Mouse (Mus musculus): Measurements from ENCODE around the gene Cep162. TPM values are rescaled to one million over a fixed set of nuclear protein-coding genes. Genes with fewer than 3 reads are reported as not detected.

The Cep162 gene
- polyA plus RNA-seq, 1 experiment from 2014 or later = 1.7 TPM

DNA sequence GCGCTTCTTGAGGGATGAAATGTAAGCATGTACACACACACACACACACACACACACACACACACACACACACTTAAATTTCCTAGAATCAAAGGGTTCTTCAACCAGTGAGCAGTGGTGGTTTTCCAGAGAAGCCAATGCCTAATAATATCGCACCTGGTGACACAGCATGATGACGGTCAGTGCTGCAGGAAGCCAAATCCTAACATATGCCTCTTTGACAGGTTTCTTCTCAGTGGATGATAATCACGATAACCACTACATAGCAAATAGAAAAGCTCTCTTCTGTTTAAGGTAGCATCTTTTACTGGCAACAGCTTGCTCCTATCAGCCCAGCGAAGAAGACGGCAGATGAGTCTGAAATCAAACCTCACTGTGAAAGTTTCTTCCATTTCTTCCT lies 57.3 kb downstream of the Cep162 start:
- H3K4me1 ChIP-seq (replicated peaks) = no peaks in the 10 kb centered on the region
- no peak overlapping the region for H3K4me2 ChIP-seq
- WGBS (ENCODE audit: insufficient replicate concordance) = 76% methylated on average over 6 of the region's 6 CpGs
- no peaks in the 10 kb centered on the region for H3K9me3 ChIP-seq (replicated peaks)
- no peak for DNase-seq
- no peaks in the 10 kb centered on the region for H3K27me3 ChIP-seq
- H3K27ac ChIP-seq = no peak overlapping the region
- peaks cover 17% of the 10 kb centered on the region for H3K36me3 ChIP-seq
- H3K4me3 ChIP-seq (replicated peaks) = no peak overlapping the region
- ATAC-seq (ENCODE audit: low read depth) = no peak
- no peak overlapping the region for H3K9ac ChIP-seq

DNA sequence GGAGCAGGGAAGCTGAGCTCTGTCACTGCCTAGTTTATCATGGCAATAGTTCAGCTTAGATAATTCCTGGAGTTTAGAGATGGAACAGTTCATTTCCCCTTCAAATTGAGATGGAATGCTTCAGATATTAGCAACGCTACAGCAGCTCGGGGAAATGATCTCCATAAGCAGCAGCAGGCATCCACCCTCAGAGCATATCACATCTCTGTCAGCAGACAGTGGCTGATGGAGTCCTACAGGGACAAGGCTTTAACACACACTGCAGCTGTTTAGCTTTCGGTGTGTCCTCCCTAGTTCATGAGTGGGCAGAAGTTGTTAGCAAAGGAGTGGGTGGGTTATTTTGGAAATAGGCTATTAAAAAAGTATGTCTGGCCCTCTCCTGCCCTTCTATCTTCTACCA lies 58.1 kb downstream of the Cep162 start:
- H3K4me3 ChIP-seq (replicated peaks) = no peak overlapping the region
- H3K36me3 ChIP-seq = peaks cover 23% of the 10 kb centered on the region
- DNase-seq (no peak), ATAC-seq (ENCODE audit: low read depth) (no peak)
- H3K4me1 ChIP-seq (replicated peaks) = no peaks in the 10 kb centered on the region
- H3K9me3 ChIP-seq (replicated peaks) = 0 out of 2 replicates have a peak, but pooled peaks cover 1% of the 10 kb centered on the region
- no peaks in the 10 kb centered on the region for H3K27me3 ChIP-seq
- H3K4me2 ChIP-seq = no peak overlapping the region
- H3K9ac ChIP-seq = no peak overlapping the region
- no peak overlapping the region for H3K27ac ChIP-seq
- 82% methylated on average over 3 of the region's 3 CpGs for WGBS (ENCODE audit: insufficient replicate concordance)

DNA sequence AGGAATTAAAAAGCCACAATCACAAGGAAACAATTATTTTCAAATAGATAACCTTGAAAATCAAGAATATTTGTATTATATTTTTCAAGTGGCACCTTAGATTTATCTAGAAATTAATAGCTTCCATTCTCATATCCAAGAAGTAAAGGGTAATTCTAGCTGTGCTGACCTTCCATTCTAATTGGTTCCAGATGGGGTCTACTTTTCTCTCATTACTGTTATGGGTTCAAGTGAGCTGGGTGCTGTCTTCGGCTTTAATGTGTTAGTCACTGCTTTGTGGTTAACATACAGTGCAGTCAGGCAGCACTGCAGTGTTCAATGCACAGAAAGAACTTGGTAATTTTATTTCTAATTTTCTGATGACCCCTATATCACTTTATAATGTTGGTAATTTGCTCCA lies 61.6 kb downstream of the Cep162 start:
- ATAC-seq (ENCODE audit: low read depth) = no peak
- 0 out of 2 replicates have a peak, but pooled peaks cover 4% of the 10 kb centered on the region for H3K9me3 ChIP-seq (replicated peaks)
- no peaks in the 10 kb centered on the region for H3K27me3 ChIP-seq
- DNase-seq = no peak
- no peak overlapping the region for H3K4me3 ChIP-seq (replicated peaks)
- H3K9ac ChIP-seq = no peak overlapping the region
- H3K4me1 ChIP-seq (replicated peaks) = no peaks in the 10 kb centered on the region
- 75% methylated on average over 1 of the region's 1 CpGs for WGBS (ENCODE audit: insufficient replicate concordance)
- H3K27ac ChIP-seq = no peak overlapping the region
- peaks cover 37% of the 10 kb centered on the region for H3K36me3 ChIP-seq
- no peak overlapping the region for H3K4me2 ChIP-seq

DNA sequence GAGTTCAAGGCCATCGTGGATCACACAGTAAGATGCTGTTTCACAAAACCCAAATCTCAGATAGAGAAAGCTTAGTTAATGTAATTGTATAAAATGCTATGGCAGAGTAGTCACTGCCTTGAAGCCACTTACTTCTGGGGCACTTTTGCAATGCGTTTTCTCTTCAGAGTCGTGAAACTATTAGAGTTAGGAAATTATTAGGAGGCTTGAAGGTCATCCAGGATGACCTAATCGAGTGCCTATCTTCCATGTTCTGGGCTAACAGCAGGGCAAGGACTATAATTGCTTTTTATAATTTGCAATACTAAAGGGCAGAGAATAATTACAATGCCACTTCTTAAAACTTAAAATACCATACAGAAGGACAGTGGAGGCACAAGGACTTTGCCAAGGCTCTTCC lies 68.0 kb downstream of the Cep162 start:
- no peak overlapping the region for H3K4me2 ChIP-seq
- H3K9me3 ChIP-seq (replicated peaks) = 0 out of 2 replicates have a peak, but pooled peaks cover 3% of the 10 kb centered on the region
- H3K9ac ChIP-seq = no peak overlapping the region
- WGBS (ENCODE audit: insufficient replicate concordance) = 73% methylated on average over 4 of the region's 4 CpGs
- H3K4me3 ChIP-seq (replicated peaks) = no peak overlapping the region
- peaks cover 22% of the 10 kb centered on the region for H3K36me3 ChIP-seq
- H3K4me1 ChIP-seq (replicated peaks) = no peaks in the 10 kb centered on the region
- no peaks in the 10 kb centered on the region for H3K27me3 ChIP-seq
- no peak for ATAC-seq (ENCODE audit: low read depth)
- no peak for DNase-seq
- H3K27ac ChIP-seq = no peak overlapping the region

DNA sequence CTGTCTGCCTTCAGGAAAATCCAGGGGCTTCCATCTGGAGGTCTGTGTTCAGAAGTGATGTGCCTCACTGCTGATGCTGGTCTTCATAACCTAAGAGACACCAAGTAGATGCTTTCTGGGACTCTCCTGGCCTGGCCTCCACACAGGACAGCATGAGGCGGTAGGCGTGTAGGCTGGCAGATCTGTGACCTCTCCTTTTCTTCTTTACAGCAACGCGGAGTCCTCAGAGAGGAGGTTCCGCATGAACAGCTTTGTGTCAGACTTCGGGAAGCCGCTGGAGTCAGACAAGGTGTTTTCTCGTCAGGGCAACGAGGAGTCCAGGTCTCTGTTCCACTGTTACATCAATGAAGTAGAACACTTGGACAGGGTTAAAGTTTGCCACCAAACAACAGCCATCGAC lies 73.1 kb downstream of the Cep162 start:
- ATAC-seq (ENCODE audit: low read depth) (no peak), DNase-seq (no peak)
- Histone ChIP-seq H3K27ac (no peak overlapping the region), H3K27me3 (no peaks in the 10 kb centered on the region), H3K9ac (no peak overlapping the region), H3K9me3 (replicated peaks) (no peaks in the 10 kb centered on the region), H3K36me3 (no peaks in the 10 kb centered on the region), H3K4me3 (replicated peaks) (no peak overlapping the region), H3K4me2 (no peak overlapping the region), H3K4me1 (replicated peaks) (no peaks in the 10 kb centered on the region)
- WGBS (ENCODE audit: insufficient replicate concordance) = 76% methylated on average over 10 of the region's 10 CpGs

DNA sequence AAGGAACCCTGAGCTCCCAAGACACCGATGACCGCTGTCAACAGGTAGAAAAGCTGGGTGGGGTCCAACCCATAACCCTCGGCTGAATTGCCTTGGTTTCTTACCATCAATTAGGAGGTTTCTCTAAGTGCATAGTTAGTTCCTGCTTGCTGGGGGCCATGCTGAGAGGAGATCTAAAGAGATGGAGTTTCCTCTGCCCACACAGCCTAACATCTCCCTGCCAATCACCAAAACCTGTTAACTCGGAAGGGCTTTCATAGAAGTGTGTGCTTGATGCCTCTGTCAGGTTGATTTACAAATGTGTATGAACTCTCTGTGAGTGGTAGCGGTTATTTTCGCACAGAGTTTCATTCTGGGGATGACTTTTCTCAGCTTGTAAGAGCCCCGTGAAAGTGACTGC lies 76.8 kb downstream of the Cep162 start:
- 46% methylated on average over 7 of the region's 7 CpGs for WGBS (ENCODE audit: insufficient replicate concordance)
- no peak overlapping the region for H3K4me2 ChIP-seq
- ATAC-seq (ENCODE audit: low read depth) = no peak

DNA sequence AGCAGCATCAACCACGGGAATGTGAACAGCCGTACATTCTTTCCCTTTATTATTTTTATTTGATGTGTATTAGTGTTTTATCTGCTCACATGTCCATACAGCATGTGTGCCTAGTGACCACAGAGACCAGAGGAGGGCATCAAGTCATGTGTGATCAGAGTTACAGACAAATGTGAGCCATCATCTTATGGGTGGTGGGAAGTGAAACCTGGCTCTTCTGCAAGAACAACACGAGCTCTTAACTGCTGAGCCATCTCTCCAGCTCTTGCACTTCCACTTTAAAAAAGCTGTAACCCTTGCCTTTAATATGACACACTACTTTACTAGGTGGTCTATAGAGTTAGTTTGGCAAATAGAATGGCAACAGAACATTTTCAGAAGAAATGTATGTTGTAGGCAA lies 83.8 kb downstream of the Cep162 start:
- H3K4me3 ChIP-seq (replicated peaks) = no peak overlapping the region
- DNase-seq (no peak), ATAC-seq (ENCODE audit: low read depth) (no peak)
- no peaks in the 10 kb centered on the region; the same call in 1 of the 2 replicates for H3K27me3 ChIP-seq
- H3K27ac ChIP-seq = no peak overlapping the region
- WGBS (ENCODE audit: insufficient replicate concordance) = 55% methylated on average over 3 of the region's 3 CpGs
- H3K36me3 ChIP-seq = no peaks in the 10 kb centered on the region
- no peaks in the 10 kb centered on the region for H3K9me3 ChIP-seq (replicated peaks)
- no peak overlapping the region for H3K4me2 ChIP-seq
- no peak overlapping the region for H3K9ac ChIP-seq
- no peaks in the 10 kb centered on the region for H3K4me1 ChIP-seq (replicated peaks)

More for the DNA sequence above, 76.8 kb downstream of the Cep162 start:
- Histone ChIP-seq H3K4me1 (replicated peaks) (no peaks in the 10 kb centered on the region), H3K9ac (no peak overlapping the region), H3K27ac (no peak overlapping the region), H3K27me3 (no peaks in the 10 kb centered on the region; the same call in 1 of the 2 replicates), H3K9me3 (replicated peaks) (no peaks in the 10 kb centered on the region), H3K4me3 (replicated peaks) (no peak overlapping the region), H3K36me3 (no peaks in the 10 kb centered on the region)
- DNase-seq = no peak

DNA sequence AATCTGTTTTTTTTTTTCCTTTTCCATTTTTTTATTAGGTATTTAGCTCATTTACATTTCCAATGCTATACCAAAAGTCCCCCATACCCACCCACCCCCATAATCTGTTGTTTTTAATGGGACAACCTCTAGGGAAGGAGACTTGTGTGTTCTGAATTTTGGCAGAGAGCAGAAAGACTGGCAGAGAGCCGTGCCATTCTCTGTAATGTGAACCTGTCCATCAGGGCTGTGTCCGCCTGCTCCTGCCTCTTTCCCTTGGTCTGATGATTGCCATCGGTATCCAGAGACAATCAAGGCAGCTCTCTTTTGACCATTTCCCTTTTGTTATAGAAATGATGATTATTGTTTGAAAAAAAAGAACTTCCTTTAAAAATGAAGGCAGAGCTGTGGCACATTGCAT lies 84.4 kb downstream of the Cep162 start:
- no peaks in the 10 kb centered on the region for H3K36me3 ChIP-seq
- H3K4me2 ChIP-seq = no peak overlapping the region
- DNase-seq = no peak
- ATAC-seq (ENCODE audit: low read depth) = no peak
- 63% methylated on average over 3 of the region's 3 CpGs for WGBS (ENCODE audit: insufficient replicate concordance)
- H3K9ac ChIP-seq = no peak overlapping the region
- H3K27me3 ChIP-seq = no peaks in the 10 kb centered on the region; the same call in 1 of the 2 replicates
- H3K27ac ChIP-seq = no peak overlapping the region
- H3K4me1 ChIP-seq (replicated peaks) = no peaks in the 10 kb centered on the region
- H3K4me3 ChIP-seq (replicated peaks) = no peak overlapping the region
- no peaks in the 10 kb centered on the region for H3K9me3 ChIP-seq (replicated peaks)

DNA sequence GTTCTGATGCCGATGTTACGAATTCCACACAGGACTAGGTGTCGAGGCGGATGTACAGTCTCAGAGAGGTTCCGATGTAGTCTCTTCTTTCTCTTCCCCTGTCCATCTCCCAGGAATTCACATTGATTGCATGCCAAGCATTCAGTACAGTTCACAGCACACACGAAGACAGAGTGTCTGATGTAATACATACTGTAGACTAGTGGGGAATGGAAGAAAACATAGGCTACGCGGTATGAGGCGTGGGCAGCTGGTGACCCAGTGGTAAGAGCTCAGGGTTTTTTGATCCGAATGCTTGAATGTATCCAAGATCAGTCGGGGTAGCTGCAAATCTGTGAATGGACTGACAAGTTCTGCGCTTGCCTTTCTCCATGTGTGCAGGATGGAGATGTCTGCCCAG lies 86.2 kb downstream of the Cep162 start:
- Histone ChIP-seq H3K27ac (no peak overlapping the region), H3K4me3 (replicated peaks) (no peak overlapping the region), H3K36me3 (no peaks in the 10 kb centered on the region), H3K27me3 (no peaks in the 10 kb centered on the region), H3K4me1 (replicated peaks) (no peaks in the 10 kb centered on the region), H3K9ac (no peak overlapping the region), H3K4me2 (no peak overlapping the region), H3K9me3 (replicated peaks) (no peaks in the 10 kb centered on the region)
- WGBS (ENCODE audit: insufficient replicate concordance) = 74% methylated on average over 12 of the region's 12 CpGs
- DNase-seq = no peak
- no peak for ATAC-seq (ENCODE audit: low read depth)

DNA sequence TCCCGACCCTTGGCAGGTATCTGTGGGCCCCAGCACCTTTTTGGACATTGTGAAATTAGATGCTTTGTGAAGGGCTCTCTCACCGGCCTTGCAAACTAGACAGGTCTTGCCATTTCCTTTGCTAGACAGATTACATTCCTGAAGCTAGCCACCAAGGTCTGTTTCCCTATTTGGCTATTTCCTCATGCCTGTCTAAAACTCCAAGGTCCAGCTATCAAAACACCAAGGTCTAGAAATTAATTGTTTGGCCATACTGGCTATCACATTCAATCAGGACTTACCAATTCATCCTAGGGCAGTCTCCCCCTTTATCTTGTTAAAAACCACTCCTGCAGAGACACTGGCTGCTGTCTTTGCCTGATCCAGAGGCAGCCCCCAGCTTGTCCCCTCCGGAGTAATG lies 87.3 kb downstream of the Cep162 start:
- ATAC-seq (ENCODE audit: low read depth) (no peak), DNase-seq (no peak)
- H3K27me3 ChIP-seq = no peaks in the 10 kb centered on the region
- H3K4me1 ChIP-seq (replicated peaks) = no peaks in the 10 kb centered on the region
- H3K4me3 ChIP-seq (replicated peaks) = no peak overlapping the region
- H3K4me2 ChIP-seq = no peak overlapping the region
- H3K36me3 ChIP-seq = no peaks in the 10 kb centered on the region
- WGBS (ENCODE audit: insufficient replicate concordance) = 39% methylated on average over 3 of the region's 3 CpGs
- H3K9me3 ChIP-seq (replicated peaks) = no peaks in the 10 kb centered on the region
- H3K9ac ChIP-seq = no peak overlapping the region
- no peak overlapping the region for H3K27ac ChIP-seq

DNA sequence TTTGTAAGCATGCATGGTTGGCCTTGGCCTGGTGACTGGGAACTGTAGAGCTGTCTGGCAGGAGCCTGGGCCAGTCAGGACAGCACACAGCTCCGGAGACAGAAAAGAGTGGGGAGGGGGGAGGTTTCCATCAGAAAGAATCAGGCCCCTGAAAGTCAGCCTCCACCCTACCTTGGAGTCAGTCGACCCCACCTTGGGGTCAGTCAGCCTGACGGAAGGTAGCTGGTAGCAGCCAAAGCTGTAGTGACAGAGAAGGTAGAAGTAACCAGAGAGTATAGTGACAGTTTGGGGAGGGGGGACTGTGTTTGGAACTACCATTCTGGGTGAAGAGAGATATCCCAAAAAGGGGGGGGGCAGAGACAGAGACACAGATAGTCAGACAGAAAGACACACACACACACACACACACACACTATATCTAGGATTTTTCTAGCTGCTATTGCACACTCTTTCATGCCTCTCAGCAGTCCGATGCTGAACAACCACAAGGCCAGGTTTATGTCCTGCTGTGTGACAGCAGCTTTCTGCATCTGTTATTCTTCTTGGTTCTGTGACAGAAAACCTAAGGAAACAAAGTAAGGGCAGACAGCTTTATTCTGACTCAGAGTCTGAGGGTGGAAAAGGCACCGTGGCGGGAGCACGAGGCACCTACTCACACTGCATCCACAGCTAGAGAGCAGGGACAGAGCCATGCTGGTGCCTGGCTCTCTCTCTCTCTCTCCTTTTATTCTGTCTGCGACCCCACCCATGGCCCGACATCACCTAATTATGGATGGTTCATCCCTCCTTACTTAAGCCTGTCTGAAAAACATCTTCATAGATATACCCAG lies 88.1 kb downstream of the Cep162 start:
- Histone ChIP-seq H3K4me2 (no peak overlapping the region), H3K36me3 (no peaks in the 10 kb centered on the region), H3K9me3 (replicated peaks) (no peaks in the 10 kb centered on the region), H3K9ac (no peak overlapping the region), H3K4me1 (replicated peaks) (no peaks in the 10 kb centered on the region), H3K4me3 (replicated peaks) (no peak overlapping the region), H3K27me3 (no peaks in the 10 kb centered on the region), H3K27ac (no peak overlapping the region)
- DNase-seq (no peak), ATAC-seq (ENCODE audit: low read depth) (no peak)
- 65% methylated on average over 9 of the region's 9 CpGs for WGBS (ENCODE audit: insufficient replicate concordance)

DNA sequence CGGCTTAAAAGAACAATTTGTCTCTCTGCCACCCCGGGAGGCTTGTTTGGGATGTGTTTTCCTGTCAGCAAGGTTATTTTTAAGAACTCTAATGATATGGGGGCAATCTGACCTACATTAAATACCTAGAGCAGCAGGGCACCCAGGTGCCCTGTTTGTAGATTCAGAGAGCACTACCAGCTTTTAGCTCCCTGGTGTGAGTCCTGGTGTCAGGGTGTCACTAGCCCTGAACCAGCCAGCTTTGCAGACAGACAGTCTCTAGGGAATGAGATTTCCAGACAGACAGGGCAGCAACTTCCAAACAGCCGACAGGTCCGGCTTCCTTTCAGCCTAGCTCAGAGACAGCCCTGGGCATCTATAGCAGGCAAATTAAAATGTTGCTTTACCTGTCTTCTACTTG lies 92.8 kb downstream of the Cep162 start:
- H3K36me3 ChIP-seq = no peaks in the 10 kb centered on the region
- no peak overlapping the region for H3K4me3 ChIP-seq (replicated peaks)
- no peaks in the 10 kb centered on the region for H3K4me1 ChIP-seq (replicated peaks)
- H3K4me2 ChIP-seq = no peak overlapping the region
- ATAC-seq (ENCODE audit: low read depth) (no peak), DNase-seq (no peak)
- H3K9me3 ChIP-seq (replicated peaks) = no peaks in the 10 kb centered on the region
- no peak overlapping the region for H3K27ac ChIP-seq
- H3K27me3 ChIP-seq = no peaks in the 10 kb centered on the region
- no peak overlapping the region for H3K9ac ChIP-seq
- 69% methylated on average over 4 of the region's 4 CpGs for WGBS (ENCODE audit: insufficient replicate concordance)
